Mouse (Mus musculus) kidney, adult 8-10 months (tissue): ENCODE data around the gene Ppp3ca.

Source experiments
- DNase-seq, 2 experiments: peaks; one replicate each; pipeline ENCODE4 v3.0.0; 2022

Gene Ppp3ca

DNA sequence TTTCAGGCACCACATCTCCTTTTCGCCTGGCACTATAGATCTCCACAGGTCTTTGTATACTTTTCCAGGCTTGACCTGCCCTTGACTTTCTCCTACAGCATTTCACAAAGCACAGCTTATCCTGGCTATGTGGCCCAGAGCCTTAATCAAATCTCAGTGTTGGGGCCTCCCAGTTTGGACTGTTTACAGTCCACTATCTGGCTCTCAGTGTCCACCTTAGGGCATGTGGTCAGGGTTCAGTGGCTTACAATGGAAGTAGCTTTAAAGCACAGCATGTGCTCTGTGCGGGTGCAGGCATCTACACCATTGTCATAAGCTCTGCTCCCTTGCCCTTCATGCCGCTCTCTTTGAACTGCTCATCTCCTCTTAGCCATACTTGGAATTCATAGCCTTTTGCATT, 146.4 kb downstream of the Ppp3ca start:
- DNase-seq: no peak

DNA sequence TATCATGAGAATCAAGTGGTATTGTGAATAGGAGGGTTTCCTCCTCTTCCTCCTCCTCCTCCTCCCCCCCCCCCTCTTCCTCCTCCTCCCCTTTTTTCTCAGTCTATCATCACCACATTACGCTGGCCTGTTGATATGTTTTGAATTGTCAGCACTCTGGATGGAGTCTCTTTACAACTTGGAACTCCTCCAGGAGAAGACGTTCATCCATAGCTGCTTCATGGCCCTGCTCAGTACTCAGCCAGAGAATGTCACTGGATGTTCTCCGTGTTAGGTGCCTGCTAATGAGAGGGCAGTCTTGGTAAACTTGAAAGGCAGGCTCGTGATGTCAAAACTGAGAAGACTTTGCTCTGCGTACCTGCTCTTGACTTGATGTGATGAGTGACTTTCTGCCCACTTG, 149.1 kb downstream of the Ppp3ca start:
- DNase-seq: no peak

DNA sequence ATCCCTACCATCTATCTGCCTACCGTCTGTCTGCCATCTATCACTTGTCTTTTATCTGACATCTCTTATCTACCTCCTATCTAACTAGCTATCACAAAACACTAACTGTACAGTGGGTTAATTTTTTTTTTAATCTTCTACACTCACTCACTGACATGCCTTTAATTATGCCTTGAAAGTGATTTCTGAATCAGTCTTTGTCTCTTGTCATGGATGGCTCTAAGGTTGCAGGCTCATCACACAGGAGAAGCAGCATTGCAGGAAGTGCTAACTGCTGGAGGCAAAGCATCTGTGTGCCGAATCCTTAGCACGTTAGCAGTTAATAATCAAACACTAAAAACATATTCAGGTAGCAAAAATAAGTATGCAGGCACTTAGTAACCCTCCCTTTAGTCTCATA, 151.1 kb downstream of the Ppp3ca start:
- no peak for DNase-seq

DNA sequence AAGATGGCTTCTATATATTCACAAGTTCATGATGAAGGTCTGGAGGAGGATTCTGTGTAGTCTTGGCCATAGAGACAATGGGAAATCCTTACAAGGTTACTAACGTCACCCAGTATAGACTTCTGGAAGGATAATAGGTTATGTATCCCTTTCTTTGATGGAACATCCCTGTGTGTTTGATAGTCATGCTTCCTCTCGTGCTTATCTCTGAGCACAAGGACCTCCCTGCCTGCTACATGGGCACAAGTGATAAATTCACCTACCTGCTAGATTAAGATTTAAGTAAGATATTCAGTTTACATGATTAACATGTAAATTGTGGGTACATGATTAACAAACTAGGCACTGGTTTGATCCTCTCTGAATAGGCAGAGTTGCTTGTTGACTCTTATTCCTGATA, 152.1 kb downstream of the Ppp3ca start:
- DNase-seq: no peak

DNA sequence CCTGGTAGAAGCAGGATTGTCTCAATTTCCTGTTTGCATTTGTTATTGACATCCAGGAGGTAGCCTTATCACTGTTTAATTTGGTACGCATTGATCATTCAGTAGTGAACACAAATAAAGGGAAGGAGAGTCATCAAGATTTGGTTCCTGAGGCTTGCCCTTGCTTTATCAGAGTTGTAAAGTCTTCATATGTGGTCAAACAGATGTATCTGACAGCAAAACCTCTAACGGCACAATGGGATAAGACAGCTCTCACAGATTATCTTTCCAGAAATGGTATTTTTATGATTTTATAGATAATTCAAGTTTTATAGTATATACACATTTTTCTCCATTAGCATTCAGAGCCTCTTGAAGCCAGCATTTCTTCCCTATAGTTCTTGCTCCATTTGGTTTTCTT, 152.5 kb downstream of the Ppp3ca start:
- no peak for DNase-seq

DNA sequence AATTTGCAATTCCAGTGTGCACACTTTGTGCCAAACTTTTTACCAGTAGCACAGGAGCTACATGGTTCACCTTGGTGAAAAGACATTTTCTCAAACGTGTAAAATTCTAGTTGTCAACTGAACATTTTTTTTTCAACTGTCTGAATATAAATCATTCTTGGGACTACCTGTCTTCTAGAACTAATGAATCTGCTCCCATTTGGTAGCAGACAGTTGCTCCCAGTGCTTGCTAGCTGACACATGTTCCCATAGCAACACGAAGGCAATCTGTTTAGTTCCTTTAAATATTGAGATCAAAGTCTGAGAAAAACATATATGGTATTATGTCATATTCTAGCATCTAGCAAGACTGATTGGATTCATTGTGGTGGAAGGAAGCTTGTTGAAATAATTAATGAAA, 158.5 kb downstream of the Ppp3ca start:
- no peak for DNase-seq

DNA sequence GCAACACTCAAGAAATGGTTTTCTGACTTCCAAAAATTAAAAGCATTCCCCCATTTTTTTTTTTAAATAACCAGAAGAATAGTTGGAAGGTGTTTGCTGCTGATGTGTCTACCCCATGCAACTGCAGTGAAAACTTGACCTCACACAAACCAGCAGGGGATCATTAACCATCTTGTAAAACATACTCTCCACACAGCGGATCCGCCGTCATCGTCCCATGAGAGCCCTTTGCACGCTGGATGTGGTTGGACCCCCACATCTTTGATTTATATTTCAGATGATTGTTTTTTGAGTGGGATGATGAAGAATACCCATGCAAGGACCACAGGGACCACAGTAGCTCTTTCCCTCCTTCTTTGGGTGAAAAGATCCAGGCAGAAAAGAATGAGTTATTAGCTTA, 159.2 kb downstream of the Ppp3ca start:
- DNase-seq: no peak

DNA sequence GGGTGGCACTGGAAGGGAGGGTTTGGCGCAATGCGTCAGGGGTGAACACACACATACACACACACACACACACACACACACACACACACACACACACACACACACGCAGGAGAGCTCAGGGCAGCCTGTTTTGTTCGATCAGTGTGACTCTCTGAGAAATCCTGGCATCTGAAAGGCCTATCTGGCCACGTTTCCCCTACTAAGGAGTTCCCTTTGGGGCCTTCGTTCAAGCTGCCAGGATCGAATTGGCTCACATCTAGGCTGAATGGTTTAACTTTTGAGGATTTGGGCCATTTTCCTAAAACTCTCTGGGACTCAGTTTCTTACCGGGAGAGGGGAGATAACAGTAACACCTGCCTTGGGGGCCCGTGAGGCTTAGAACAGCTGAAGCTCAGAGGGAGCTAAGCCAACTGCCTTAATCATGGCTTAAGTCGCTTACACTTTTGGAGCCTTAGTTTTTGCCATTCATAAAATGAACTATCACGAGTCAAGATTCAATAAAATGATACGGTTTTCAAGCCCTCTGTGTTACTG, 160.8 kb downstream of the Ppp3ca start:
- no peak for DNase-seq

DNA sequence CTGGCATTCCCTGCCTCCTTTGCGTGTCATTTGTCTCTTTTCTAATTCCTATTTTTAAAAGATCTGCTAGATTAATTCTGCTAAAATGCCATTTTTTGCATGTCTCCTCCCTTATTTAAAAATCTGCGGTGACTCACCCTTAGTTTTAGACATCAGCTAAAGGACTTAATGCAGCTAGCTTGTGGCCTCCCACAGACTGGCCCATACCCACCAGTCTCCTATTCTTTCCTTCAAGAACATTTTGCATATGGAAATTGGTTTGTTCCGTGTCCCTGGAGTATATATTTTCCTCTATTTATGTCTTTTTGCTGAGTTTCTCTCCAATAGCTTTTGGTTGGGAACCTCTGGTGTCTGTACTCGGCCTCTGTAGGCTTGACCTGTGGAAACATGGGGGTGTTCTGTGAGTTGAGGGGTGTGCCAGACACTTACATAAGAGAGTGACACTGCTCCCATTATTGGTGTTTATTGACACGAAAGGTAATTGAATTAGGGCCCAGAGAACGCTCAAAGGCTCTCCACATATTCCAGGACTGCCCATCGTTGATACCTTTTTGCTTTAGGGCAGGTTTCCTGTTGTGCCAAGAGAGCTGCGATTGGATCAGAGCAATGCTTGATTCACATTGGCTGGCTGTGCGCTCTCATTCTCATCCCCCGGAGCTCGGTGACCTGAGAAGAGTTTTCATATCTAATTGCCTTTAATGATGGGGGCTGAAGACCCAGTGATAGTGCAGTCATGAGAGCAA, 163.2 kb downstream of the Ppp3ca start:
- DNase-seq: no peak

DNA sequence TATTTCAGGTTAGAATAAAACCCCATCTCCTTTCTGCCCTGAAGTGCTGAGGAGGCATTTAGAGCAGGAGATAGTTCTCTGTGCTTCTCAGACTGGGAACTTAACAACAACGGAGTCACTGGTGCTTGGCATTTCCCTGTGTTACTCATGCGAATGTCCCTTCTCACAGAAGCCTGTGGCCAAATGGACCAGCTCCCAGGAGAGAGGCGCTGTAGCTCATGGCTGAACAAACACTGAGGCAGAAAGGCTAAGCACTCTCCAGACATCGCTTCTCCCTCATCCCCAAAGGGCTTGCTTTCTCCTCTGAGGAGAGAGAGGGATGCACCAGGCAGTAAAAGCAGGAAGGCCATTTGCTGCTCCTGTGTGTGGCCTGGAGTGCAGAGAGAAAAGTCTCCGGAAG, 164.0 kb downstream of the Ppp3ca start:
- no peak for DNase-seq

DNA sequence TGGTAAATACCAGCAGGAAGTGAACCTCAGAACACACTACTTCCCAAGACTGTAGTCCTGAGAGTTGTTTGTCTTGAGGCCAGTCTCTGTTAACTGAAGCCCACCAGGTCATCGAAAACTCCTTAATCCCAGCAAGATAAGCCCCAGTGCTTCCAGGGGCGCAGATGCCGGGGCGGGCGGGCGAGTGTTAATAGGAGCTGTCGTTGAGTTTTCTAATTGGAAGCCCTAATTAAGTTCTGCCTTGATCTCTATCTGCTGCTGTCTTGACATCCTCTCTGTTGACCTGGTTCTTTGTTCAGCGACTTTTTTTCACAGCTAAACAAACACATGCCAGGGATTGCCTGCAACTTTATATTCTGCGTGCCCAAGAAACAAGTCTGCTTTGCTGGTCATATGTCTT, 165.9 kb downstream of the Ppp3ca start:
- no peak for DNase-seq

DNA sequence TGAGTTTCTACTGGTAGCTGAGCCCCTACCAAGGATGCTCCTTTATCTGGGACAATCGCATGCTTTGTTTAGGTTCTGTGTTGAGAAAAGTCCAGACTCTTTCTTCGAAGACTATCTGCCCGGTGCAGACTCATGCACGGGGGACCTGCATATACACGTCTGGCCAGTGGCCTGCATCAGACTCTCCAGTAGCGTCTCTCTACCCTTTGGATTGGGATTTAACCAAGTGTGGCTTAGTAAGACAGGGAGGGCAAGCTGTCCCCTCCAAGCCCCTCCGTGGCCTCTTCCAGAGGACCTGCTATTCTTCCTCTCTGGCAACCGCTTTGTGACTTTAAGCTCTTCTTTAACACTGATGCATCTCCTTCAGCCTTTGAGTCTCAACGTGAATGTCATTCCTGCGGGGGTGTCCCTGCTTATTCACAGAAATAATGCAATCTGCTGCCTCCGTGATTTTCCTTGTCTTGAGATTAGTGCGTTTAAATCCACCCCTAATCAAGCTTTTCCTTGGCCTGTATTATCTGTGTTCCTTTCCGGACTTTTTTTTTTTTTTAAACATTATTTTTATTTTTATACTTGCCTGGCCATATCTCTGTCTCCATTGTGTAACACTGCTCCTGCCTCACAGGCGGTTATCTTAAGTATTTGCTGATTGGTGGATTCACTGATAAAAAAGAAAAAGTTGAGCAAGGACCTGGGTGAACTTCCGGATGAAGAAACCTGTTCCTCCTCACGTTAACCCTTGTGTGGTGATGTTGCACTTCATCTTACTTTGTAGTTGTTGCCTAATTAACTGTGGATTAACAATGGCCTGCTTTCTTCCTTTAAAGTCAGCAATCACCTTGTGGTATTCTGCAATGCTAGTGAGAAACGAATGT, 166.6 kb downstream of the Ppp3ca start:
- DNase-seq: no peak

DNA sequence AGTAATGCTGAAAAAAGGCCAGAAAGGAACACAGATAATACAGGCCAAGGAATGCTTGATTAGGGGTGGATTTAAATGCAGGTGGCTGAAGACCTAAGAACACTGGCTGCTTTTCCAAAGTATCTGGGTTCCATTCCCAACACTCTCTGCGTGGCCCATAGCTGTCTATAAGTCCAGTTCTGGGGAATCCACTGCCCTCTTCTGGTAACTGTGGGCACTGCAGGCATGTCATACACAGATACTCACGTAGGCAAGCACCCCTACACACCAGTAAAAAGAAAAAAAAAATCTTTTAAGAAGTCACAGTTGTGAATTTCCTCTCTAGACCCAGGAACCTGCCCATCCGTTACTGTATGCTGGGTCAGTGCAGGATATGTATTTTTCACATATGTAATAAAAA, 167.7 kb downstream of the Ppp3ca start:
- DNase-seq: peak in 1 of 2 experiments; percentile 60

DNA sequence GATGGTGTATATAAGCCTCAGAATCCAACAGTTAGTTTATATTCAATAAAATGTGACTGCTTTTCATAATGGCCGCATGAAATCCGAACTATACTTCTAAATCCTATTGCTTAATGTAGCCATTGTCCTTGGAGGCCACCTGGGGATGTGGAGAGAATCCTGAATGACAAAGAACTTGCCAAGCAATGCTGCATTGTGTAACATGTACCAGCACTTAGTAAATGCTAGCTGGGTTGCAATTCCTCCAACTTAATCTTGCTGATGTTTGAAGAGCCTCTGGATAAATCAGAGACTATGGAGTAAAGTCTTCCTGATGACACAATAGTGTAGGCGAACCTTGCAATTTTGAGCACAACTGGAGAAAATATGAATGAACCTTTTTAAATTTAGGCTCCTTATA, 171.4 kb downstream of the Ppp3ca start:
- no peak for DNase-seq

DNA sequence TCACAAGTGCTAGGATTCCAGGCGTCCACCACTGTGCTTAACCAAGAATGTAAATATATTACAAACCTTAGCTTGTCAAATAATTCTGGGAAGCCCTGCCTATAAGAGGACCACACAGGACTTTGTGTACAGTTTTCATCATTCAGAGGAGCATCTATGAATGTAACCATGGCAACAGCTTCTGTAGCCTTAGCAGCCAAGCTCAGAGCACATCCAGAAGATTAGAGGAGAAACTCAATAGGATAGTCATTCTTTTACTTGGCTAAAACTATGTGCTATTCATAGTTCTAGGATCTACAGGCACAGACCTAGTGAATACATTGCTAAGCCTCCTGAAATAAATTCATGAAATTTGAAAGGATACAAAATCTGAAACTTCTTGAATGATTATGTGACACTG, 172.5 kb downstream of the Ppp3ca start:
- DNase-seq: no peak

DNA sequence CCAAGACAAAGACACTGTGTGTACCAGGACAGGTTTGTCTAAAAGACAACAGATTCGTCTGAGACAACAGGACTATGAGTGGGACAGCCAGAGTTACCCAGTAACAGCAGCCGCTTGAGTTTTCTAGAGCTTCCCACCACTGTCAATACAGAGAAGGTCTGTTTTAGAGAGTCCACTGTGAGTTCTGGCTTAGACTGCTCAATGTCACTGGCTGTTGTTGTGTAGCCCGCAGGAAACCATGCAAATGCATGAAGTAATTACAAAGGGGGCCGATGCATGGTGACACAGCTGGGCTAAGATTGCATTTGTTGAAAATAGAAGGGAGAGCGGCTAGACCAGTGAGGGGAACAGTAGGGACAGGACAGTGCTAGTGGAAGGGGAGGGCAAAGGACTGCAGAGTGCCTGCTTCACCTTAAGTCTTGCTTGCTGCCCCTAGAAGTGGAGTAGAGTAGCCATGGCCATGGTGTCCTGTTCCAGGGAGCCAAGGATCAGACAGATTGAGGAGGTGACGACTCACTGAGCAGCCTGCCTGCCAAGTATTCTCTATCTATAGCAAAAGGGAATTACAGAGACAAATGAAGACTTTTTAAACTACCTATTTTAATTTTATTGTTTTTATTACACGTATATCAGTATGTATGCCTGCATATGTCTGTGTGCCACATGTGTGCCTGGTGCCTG, 174.0 kb downstream of the Ppp3ca start:
- DNase-seq: no peak

DNA sequence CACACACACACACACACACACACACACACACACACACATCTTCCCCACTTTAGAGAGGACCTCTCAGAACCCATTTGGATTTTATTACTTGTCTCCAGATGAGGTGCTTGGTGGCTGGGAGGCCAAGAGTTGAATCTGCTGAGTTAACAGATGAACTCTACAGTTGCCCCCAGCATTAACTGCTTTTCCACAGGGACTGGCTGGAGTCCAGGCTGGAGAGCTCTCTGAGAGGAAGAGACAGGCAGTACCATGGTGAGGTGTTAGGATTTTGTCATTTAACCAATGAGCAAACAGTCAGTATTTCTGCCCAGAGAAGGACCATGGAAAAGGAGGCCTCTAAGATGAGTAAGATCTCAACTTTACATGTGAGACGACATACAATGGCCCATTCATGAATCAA, 179.1 kb downstream of the Ppp3ca start:
- DNase-seq: no peak

DNA sequence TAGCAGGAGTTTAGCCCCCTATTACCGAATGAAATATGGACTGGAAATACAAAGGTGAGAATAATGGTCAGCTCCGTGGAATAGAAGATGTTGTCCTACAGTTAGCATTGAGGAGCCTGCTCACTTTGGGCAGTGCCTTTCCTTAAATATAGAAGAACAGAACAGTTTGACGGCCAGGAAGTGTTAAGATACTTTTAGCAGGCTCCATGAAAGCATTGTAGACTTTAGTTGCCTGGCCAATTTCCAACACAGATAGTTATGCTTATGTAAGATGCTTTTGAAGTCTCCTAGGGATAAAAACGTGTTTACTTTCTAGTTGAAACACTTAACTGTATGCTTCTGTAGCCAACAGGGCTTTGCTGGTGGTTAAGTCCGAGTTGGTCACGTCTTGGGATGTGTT, 183.0 kb downstream of the Ppp3ca start:
- DNase-seq: no peak

DNA sequence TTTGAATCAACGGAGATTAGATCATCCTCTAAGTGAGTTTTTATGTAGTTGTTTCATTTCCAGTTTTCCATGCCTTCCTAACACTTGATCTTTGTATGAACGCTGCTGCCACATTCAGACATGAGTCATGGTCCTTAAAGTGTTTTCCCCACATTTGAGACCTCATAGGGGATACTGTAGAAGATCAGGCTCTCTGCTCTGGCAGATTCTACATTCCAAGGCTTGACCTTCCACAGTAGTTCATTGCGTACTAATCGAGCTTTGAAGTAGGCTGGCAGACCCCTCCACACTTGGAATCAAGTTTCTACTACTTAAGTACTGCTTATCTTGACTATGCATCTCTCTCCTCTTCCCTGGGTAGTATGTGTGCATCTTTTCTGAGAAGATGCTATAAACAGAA, 183.7 kb downstream of the Ppp3ca start:
- no peak for DNase-seq

DNA sequence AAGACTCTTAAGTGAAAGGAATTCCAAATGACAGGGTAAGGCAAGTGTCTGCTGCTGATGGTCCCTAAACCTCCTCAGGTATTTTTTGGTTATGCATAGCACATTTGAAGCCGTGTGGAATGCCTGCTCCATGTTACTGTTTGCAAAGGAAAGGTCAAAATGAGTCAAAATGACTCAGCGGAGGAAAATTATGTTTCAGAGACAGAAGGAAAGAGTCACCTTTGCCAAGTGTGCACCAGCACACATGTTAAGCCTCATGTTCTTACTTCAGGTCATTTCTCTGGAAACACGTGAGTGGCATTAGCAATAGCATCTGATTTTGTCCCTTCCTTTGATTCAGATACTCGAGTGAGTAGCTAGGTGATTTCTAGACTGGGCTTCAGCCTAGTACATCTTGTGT, 186.1 kb downstream of the Ppp3ca start:
- no peak for DNase-seq

DNA sequence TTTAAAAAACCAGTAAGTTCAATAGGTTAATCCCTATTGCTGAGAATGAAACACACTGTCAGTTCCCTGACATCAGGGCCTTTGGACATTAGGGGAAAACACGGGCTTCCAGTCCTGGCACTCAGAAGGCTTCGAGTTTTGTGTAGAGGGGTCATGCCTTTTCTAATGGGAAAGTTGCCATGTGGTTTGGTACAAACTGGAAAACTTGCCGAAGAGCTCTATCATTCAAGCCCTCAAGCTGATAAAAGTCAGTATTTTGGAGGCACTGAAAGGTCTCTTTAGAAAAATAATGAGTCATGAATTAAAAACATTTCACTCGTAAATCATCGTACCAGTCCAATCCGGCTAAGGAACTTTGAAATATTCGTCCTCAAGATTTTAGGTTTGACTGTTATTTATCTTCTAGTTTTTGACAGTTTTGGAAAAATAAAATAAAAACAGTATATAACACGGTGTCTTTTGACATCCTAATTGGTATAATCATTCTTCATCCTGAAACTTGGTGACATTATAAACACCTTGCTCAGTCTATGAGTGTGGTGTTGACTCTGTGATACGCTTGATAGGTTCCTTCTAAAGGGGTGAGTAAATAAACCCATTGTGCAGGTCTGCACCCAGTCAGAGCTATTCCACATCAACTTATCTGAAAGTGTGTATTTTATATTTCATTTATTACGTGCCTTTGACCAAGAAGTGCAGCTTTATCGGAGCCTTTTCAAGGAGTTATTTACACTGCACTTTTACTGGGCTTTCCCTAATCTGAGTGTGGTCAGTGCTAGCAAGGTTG, 192.3 kb downstream of the Ppp3ca start:
- DNase-seq: peak; percentile 4 to 18

DNA sequence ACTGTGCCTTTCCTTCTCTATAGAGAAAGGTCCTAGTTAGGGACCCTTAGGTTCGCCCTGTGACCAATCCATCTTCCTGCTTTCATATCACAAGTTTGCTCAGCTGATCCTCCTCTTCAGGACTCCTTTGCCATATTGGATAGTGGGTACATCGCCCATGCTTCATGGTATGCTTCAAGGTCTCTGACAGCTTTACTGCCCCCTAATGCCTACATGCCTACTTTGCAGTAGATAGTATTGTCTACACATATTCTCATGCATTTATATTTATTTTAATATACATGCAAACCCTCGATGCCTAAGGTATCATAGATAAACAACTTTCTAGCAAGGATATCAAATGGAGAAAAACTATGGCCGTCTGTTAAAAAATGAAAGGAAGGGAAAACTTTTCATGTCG, 193.2 kb downstream of the Ppp3ca start:
- no peak for DNase-seq

DNA sequence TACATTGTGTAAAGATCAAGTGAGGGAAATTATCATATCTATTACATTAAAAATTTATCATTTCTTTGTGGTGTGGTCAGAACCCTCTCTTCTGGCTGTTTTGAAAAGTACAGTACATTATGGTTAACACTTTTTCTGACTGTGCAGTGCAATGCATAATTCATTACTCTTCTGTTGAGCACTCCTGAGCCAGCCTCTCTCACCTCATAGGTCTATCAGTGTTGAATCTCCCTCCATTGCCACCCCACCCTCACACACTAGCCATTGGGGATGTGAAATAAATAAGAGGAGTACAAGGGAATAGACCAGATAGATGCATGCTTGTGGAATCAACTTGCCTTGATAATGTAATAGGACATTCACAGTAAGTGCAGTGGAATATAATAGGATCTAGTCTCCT, 194.4 kb downstream of the Ppp3ca start:
- no peak for DNase-seq
